Mouse (Mus musculus) brain, embryonic 14.5 days (tissue): ENCODE results near the gene Tmem202. TPM values are rescaled to one million over a fixed set of nuclear protein-coding genes. Genes with fewer than 3 reads are reported as not detected.

Experiments
- DNase-seq: peaks from one replicate; pipeline ENCODE4 v3.0.0-alpha.2; 2011; ENCODE audit warnings: low read depth
- CTCF ChIP-seq: fragments of 200-500 bp; IDR thresholded peaks from 2 replicates; pipeline ENCODE4 v1.5.1; 2012; ENCODE audit warnings: inconsistent platforms, mild to moderate bottlenecking, moderate library complexity, borderline replicate concordance; ENCODE audit not compliant: insufficient read depth, insufficient read length; ENCODE audit errors: extremely low read depth
- POLR2A ChIP-seq: fragments of 200-500 bp; IDR thresholded peaks from 2 replicates; pipeline ENCODE4 v1.6.1; 2012; ENCODE audit warnings: mild to moderate bottlenecking, inconsistent platforms, borderline replicate concordance; ENCODE audit not compliant: poor library complexity, insufficient read depth, insufficient read length, severe bottlenecking; ENCODE audit errors: extremely low read depth
- polyA plus RNA-seq: library from polyadenylated mRNA; depleted of rRNA; stranded (reverse); fragments of >200 nt; gene quantifications from 2 replicates; pipeline ENCODE4 v1.2.3, GENCODE M21; 2012; rRNA removed

Tmem202 gene
- 0.14 and 0.26 TPM in 2 replicates for polyA plus RNA-seq

GRCm38 (mm10) chr9:59539441-59540137, at the start of gene Tmem202, which contains the start of gene Hexa:
Gene Tmem202, minus strand, starts transcription at chr9:59539847.
Gene Hexa, plus strand, starts transcription at chr9:59539540.
- TF ChIP-seq POLR2A (peak; percentile 88; the same call in 1 of the 2 replicates), CTCF (no peak)
- DNase-seq, result peak; percentile 94

- TF ChIP-seq POLR2A, result no peak
- no peak for TF ChIP-seq CTCF
Measured at GRCm38 (mm10) chr9:59588710-59589671, 49.3 kb upstream of the Tmem202 start.

DNA sequence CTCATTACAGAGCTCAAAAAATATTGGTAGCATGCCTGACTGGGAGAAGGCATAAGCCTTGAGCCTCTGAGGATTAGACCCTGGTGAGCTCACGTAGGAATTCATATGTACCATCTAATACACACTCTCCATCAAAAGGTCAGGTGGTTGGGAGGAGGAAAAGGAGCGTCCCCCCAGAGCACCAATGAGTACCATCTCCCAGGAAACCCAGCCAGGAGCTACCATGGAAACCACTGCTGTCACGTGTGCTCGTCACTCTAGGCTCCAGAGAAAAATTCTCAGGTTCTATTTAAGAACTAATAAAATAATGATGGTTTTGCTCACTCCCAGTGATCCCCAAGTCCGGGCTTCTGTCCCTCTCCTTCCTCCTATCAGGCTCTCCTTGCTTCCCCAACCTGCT, 48.6 kb upstream of the Tmem202 start:
- TF ChIP-seq POLR2A (no peak), CTCF (no peak)
- peak; percentile 82 for DNase-seq

More at GRCm38 (mm10) chr9:59588710-59589671, 49.3 kb upstream of the Tmem202 start:
- DNase-seq, result peak; percentile 95

GRCm38 (mm10) chr9:59584871-59585308, 45.2 kb upstream of the Tmem202 start:
- TF ChIP-seq CTCF (peak; percentile 90), POLR2A (no peak)
- peak; percentile 90 for DNase-seq

DNA sequence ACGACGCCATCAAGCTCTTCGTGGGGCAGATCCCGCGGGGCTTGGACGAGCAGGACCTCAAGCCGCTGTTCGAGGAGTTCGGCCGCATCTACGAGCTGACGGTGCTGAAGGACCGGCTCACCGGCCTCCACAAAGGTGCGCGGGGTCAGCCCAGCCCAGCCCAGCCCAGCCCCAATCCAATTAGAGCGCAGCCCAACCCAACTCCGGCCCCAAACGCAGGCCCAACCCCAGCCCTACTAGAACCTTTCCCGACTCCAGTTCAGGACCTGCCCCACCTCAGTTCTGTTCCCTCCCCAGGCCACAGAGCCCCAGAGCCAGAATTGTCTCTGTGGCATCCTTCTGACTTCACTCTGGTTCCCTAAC, 38.8 kb upstream of the Tmem202 start:
- no peak for DNase-seq
- TF ChIP-seq CTCF, result no peak
- no peak for TF ChIP-seq POLR2A

DNA sequence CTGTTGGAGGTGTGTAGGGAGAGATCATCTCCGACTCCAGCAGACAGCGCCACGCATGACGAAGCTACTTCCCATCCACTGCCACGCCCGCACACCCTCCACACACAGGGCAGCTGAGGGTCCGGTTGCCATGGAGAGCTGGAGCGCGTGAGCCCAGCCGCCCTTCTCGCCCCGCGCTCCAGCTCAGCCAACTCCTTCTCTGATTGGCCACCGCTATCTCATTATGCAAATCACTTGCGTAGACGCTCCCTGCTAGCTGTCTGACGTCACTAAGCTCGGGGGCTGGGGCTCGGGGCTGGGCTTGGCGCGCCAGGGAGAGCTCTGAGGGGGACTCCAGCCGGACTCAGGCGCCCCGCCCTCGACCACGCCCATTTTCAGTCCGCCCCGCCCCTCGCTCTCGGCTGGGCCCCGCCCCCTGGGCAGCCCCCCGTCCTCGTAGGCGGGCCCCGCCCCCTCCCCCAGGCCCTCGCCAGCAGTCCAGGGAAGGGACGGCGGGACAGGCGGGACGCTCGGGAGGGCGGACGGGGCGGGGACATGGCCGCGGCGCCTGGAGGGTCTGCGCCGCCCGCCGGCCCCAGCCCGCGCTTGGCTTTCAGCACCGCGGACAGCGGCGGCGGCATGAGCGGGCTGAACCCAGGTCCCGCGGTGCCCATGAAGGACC, 38.3 kb upstream of the Tmem202 start, which contains the start of gene Celf6:
TSS of gene Celf6 (plus strand) at position 74 of the 661 bp plus-strand sequence.
- peak; percentile 100 for DNase-seq
- TF ChIP-seq CTCF (no peak), POLR2A (0 out of 2 replicates have a peak, but pooled peaks have one; percentile 23)

DNA sequence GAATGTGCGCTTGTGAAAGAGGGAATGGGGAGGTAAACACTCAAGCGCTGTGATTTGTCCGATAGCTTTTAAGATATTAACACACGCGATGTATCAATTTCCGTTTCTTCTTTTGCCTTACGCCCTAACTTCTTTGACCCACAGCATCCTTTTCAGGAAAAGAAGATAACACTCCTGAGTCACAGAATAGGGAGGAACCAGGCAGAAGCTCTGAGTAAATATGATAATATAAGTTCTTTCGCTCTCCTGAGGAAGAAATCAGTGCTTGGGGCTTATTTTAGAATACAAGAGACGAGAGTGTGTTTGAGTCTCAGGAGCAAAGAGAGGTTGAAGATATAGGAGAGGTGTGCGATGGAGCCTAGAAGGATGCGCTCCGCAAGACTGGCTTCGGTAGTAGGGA, 37.8 kb upstream of the Tmem202 start:
- TF ChIP-seq CTCF, result no peak
- TF ChIP-seq POLR2A, result no peak

GRCm38 (mm10) chr9:59571852-59572251, 32.2 kb upstream of the Tmem202 start:
- no peak for DNase-seq
- TF ChIP-seq POLR2A (no peak), CTCF (no peak)

More for the DNA sequence above, 37.8 kb upstream of the Tmem202 start:
- peak; percentile 14 for DNase-seq

- DNase-seq, result peak; percentile 75
- TF ChIP-seq POLR2A (no peak), CTCF (peak; percentile 78)
Measured at GRCm38 (mm10) chr9:59567111-59567510, 27.5 kb upstream of the Tmem202 start.

DNA sequence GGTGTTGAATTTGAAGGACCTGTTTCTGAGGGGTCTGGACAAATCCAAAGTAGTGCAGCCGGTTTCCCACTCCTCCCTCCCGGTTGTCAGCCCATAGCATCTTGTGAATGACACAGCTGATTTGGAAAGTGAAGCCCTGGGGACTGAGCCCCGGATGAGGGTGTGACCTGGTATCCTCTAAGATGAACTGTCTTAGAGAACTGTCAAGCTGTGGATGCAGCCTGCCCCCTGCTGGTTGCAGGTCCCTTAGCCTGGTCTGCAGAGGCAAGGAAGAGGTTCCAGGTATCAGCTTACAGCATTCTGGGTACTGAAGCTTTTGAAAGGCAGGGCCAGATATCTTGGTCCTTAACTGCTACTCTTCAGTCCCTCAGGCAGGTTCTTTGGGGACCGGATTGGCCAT, 26.0 kb upstream of the Tmem202 start:
- TF ChIP-seq POLR2A (no peak), CTCF (peak; percentile 76)
- peak; percentile 78 for DNase-seq
